Mouse (Mus musculus) heart, postnatal 36 days (tissue): Measurements from ENCODE around the gene March9. TPM values are rescaled to one million over a fixed set of nuclear protein-coding genes. Genes with fewer than 3 reads are reported as not detected.
"Not testable (repeated sequence)": the region's sequence is repeated elsewhere in the genome, so short reads cannot be mapped to it uniquely, and the experiment has no call there.

Source experiments
- DNase-seq, 2 experiments: peaks; one replicate each; pipeline ENCODE4 v3.0.0; 2021 to 2022
- intact Hi-C: fragments of 180-260 bp; cut with DNase I; formaldehyde crosslinking; loops from one replicate; pipeline ENCODE4 v1.15.1; 2025
- total RNA-seq, 2 experiments: library from RNA; stranded (reverse); gene quantifications; 2 replicates each; pipeline ENCODE4 v1.2.3; 2021

The March9 gene
- total RNA-seq, 2 experiments from 2014 or later: 2.3 to 2.9 TPM

DNA sequence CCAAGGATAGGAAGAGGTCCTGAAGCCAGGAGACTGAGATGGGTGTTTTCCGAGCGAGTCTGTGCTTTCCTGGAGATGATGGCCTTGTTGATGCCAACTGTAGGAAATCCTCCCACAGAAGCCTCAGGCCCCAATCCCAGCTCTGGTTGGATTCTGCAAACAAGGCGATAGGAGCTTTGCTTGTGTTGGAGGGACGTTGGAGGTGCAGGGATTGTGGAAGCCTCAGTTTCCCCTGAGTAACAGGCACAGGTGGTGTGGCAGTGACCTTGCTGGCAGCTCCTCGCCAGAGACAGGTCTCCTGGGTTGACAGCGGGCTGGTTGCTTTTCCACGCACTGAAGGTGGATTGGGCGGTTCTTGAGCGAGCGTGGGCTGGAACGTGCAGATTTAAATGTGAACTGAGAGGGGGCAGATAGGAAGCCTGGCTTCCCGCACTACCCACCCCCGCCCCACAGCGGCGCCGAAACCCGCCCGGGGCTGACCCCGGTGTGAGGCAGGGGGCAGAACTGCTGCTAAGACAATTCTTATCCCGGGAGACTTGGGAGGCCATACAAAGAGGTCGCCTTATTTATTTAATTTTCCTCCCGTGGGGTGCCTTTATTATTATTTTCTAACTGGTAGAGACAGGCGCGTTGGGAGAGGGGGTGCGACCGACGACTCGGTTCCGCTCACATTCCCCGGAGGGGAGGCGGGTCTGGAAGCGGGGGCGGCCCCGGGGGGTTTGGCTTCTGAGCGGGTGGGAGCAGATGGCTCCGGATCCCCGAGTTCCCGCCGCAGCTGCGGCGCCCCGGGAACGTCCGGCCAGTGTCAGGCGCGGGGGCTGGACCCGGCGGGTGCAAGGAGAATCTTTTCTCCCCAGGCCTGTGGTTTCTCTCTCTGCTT lies 21.2 kb upstream of the March9 start:
- intact Hi-C loops: no loop called here
- DNase-seq: no peak

DNA sequence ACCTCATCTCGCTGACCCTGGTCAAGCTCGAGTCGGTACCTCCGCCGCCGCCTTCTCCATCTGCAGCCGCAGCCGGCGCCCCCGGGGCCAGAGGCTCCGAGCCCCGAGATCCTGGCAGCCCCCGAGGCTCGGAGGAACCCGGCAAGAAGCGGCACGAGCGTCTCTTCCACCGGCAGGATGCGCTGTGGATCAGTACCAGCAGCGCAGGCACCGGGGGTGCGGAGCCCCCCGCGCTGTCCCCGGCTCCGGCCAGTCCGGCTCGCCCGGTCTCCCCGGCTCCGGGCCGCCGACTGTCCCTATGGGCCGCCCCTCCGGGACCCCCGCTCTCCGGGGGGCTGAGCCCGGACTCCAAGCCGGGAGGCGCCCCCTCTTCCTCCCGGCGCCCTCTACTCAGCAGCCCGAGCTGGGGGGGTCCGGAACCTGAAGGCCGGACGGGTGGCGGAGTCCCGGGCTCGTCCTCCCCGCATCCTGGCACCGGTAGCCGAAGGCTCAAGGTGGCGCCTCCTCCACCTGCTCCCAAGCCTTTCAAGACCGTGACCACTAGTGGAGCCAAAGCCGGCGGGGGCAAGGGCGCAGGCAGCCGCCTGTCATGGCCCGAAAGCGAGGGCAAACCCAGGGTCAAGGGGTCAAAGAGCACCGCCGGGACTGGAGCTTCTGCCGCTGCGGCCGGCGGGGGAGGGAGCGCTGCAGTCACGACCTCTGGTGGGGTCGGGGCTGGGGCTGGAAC lies 19.8 kb upstream of the March9 start:
- DNase-seq: no peak
- intact Hi-C loops: no loop called here

GRCm38 (mm10) chr10:127078677-127079575 lies 18.9 kb upstream of the March9 start:
- DNase-seq: peak in 1 of 2 experiments; percentile 62
- intact Hi-C loops: no loop called here

GRCm38 (mm10) chr10:127078001-127078676 lies 18.2 kb upstream of the March9 start:
- intact Hi-C loops: no loop called here
- no peak for DNase-seq

GRCm38 (mm10) chr10:127077515-127077914 lies 17.5 kb upstream of the March9 start:
- intact Hi-C loops: no loop called here
- DNase-seq: no peak

GRCm38 (mm10) chr10:127076082-127076481 lies 16.1 kb upstream of the March9 start:
- no peak for DNase-seq
- intact Hi-C loops: no loop called here

GRCm38 (mm10) chr10:127075651-127076050 lies 15.7 kb upstream of the March9 start:
- intact Hi-C loops: no loop called here
- no peak for DNase-seq

- DNase-seq: no peak
- intact Hi-C loops: no loop called here
These were observed 15.1 kb upstream of the March9 start, which contains the start of gene Agap2 for GRCm38 (mm10) chr10:127075080-127075479. Agap2 (plus strand) TSS chr10:127075284.

GRCm38 (mm10) chr10:127073981-127074380 lies 14.0 kb upstream of the March9 start:
- intact Hi-C loops: no loop called here
- DNase-seq: no peak

- intact Hi-C loops, DNase-seq: not testable (repeated sequence)
These were observed 13.0 kb upstream of the March9 start for GRCm38 (mm10) chr10:127072969-127073368.

- DNase-seq, intact Hi-C loops: not testable (repeated sequence)
These were observed 12.3 kb upstream of the March9 start for GRCm38 (mm10) chr10:127072270-127072669.

DNA sequence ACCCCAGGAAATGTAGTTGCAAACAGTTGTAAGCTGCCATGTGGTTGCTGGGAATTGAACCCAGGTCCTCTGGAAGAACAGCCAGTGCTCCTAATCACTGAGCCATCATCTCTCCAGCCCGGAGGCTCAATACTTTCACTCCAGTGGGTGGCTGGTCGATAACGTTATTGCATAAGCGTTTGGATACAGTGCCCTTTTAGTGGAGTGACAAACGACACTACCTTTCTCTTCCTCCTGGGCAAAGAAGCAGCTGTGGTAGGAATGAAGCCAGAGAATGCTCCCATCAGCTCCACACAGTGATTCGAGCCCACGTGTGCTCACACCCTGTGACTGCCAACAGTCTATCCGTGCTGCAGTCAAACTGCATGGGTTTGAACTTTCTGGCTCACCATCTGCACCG lies 11.2 kb upstream of the March9 start:
- intact Hi-C loops: no loop called here
- DNase-seq: no peak

DNA sequence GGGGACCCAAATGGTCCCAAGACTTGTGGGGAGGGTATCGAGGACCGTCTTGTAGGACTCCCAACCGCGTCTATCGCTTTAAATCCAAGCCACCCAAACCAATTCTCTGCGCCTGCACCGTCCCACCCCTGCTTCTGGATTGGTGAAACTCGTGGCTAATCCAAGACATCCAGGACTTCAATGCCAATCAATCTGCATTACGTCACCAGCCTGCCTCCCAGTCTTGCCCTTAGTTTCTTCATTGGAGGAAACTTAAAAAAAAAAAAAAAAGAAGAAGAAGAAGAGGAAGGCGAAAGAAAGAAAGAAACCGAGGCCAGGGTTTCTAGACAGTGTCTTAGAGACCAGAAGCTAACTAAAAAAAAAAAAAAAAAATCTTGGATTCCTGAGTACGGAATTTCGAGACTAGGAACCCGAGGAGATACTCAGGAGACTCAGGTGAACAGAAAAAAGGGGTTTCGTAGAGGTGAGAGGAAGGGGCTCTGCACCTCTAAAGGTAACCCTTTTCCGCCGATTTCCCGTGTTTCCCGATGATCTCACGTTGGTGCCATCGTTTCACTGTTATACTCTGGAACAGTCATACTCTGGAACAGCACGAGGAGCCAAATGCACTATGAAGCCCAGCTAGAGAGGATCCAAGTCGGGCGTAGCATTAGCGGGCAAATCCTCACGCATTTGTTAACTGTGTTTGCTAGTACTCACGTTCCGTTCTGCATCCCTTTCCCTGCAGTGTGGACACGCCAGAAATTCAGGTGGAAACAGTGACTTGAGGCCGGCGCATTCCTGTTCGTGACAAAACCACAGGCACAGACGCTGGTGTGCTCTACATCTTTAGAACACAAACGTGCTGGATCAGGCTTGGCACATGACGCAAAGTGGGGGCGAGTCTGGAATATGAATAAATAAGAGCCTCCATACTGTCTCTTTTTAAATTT lies 10.5 kb upstream of the March9 start, which contains the start of gene Tspan31:
TSS of gene Tspan31 (minus strand) at position 75 of the 932 bp plus-strand sequence.
- intact Hi-C loops: no loop called here
- peak; percentile 81 to 85 for DNase-seq

GRCm38 (mm10) chr10:127069281-127070189 lies 9.6 kb upstream of the March9 start:
- intact Hi-C loops: no loop called here
- no peak for DNase-seq

DNA sequence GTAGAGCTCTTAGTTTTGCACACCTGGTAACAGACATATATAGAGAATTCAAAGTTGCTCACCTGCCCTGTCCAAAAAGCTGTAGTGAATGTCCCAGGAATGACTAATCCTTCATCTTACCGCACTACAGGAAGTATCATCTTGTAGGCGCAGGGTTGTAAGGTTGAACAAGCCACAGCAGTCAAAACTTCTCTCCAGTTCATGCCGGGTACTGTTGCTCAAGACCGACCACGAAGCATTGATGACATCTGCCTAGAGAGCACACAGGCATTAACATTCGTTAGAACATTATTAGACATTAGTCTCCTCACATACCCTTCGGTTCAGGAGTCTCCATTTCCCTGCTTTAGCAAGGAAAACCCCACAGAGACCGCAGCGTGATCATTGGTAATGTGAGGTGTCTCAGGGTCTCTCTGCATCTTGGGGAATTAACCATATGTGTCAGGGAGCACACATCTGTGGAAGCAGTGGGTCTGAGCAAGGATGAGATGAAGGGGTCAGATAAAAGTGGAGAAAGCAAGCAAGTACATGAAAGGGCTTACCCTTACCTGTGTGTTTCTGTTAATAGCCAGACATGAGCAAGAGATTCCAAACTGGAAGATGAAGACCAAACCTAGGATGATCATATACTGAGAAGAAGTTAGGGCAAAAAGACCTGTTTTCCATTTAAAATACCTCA lies 8.5 kb upstream of the March9 start:
- DNase-seq: no peak
- intact Hi-C loops: no loop called here

DNA sequence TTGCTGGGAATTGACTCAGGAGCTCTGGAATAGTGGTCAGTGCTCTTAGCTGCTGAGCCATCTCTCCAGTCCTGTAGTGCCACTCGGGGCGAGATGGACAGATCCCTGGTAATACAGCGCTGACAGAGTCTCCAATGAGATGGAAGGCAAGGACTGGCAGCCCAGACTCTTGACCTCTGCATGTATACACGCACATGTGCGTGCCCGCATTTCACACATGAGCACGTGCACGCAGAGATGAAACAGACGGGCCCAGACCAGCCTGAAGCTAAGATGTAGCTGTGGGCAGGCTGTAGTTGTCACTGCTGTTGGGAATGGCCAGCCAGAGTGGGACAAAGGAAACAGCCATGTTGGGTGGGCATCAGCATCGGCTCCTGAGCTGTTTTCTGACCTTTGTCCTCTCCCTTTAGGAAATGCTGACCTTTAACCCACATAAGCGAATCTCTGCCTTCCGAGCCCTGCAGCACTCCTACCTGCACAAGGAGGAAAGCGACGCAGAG lies 6.6 kb upstream of the March9 start:
- intact Hi-C loops: no loop called here
- no peak for DNase-seq

DNA sequence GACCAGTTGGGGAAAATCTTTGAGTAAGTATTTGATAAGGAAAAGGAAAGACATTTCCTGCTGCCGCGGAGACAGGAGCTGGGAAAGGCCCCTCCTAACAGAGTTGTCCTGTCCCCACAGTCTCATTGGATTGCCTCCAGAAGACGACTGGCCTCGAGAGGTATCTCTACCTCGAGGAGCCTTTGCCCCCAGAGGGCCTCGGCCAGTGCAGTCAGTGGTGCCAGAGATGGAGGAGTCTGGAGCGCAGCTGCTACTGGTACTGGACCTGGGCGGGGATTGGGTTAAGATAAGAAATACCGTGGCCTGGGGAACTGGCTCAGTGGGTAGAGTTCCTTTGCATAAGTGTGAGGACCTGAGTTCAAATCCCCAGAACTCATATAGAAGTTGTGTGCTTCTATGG lies 6.0 kb upstream of the March9 start:
- intact Hi-C loops: no loop called here
- DNase-seq: no peak
